11 mouse cellular contexts compared by ENCODE assay signal in genomic region chr11:70666687-70667086, GRCm38 (mm10).
"Had no signal": no experiment of that assay in that cellular context is flagged by ENCODE, and none has a peak within 500 bp of the region (broad histone marks: within the 10 kb centered on the region; RNA-seq: fewer than 3 reads in every experiment).

No protein-coding gene starts in this region.

- H3K4me3 ChIP-seq: neural tube, embryonic 15.5 days had no signal

- H3K4me2 ChIP-seq: neural tube, embryonic 15.5 days had no signal

- DNase-seq: kidney, adult 2 months; kidney, postnatal 36 days; layer of hippocampus, adult 9-11 months; layer of hippocampus, postnatal 36 days; liver, embryonic 13.5 days; lung, adult 2 months; lung, postnatal 10 days; midbrain, embryonic 14.5 days; thymus, postnatal 4 days had no signal

- H3K27me3 ChIP-seq: liver, embryonic 13.5 days; neural tube, embryonic 15.5 days had no signal

- H3K9me3 ChIP-seq: liver, embryonic 13.5 days; midbrain, embryonic 10.5 days; neural tube, embryonic 15.5 days had no signal

- H3K27ac ChIP-seq: midbrain, embryonic 10.5 days; neural tube, embryonic 15.5 days had no signal

- H3K9ac ChIP-seq: neural tube, embryonic 15.5 days had no signal
